Mouse (Mus musculus) midbrain, embryonic 16.5 days (tissue): ENCODE data around the gene Smoc1. TPM values are rescaled to one million over a fixed set of nuclear protein-coding genes. Genes with fewer than 3 reads are reported as not detected.
A peak's percentile ranks its signal among the peaks of the same experiment; 100 is the strongest.

Experiments
- ATAC-seq: fragments of 200-750 bp; cut with Nextera tagmentation; 2 replicates; pipeline ENCODE4 v1.8.0; 2017; ENCODE audit warnings: moderate TSS enrichment
- H3K27ac ChIP-seq: fragments of 300-500 bp; sonication (generic); 2 replicates; pipeline ENCODE4 v1.5.1; 2014; ENCODE audit warnings: mild to moderate bottlenecking, low read length, mixed read lengths
- H3K27me3 ChIP-seq: fragments of 300-500 bp; sonication (generic); 2 replicates; pipeline ENCODE4 v1.6.1; 2014; ENCODE audit warnings: low read depth, low read length, mixed read lengths; ENCODE audit not compliant: control insufficient read depth, insufficient read depth
- H3K36me3 ChIP-seq: fragments of 300-500 bp; sonication (generic); 2 replicates; pipeline ENCODE4 v1.6.1; 2014; ENCODE audit warnings: mild to moderate bottlenecking, low read length, moderate library complexity, mixed read lengths; ENCODE audit not compliant: control insufficient read depth, insufficient read depth
- H3K4me1 ChIP-seq: fragments of 300-500 bp; sonication (generic); 2 replicates; pipeline ENCODE4 v1.6.1; 2014; ENCODE audit warnings: mild to moderate bottlenecking, low read length, mixed read lengths; ENCODE audit not compliant: control insufficient read depth, insufficient read depth
- H3K4me2 ChIP-seq: fragments of 300-500 bp; sonication (generic); 2 replicates; pipeline ENCODE4 v1.6.1; 2014; ENCODE audit warnings: mild to moderate bottlenecking, low read length, mixed read lengths
- H3K4me3 ChIP-seq: fragments of 300-500 bp; sonication (generic); 2 replicates; pipeline ENCODE4 v1.5.1; 2014; ENCODE audit warnings: low read depth, mild to moderate bottlenecking, low read length, moderate library complexity, mixed read lengths
- H3K9ac ChIP-seq: fragments of 300-500 bp; sonication (generic); 2 replicates; pipeline ENCODE4 v1.6.1; 2014; ENCODE audit warnings: low read depth, low read length, mixed read lengths
- H3K9me3 ChIP-seq: fragments of 300-500 bp; sonication (generic); replicated peaks from 2 replicates; pipeline ENCODE4 v1.6.1; 2014; ENCODE audit warnings: mild to moderate bottlenecking, low read length, mixed read lengths; ENCODE audit not compliant: control insufficient read depth, poor library complexity, severe bottlenecking
- WGBS: fragments of 180-500 bp; shearing (Covaris S2); extraction: QIAGEN DNeasy Blood & Tissue Kit; methylation state at CpG from one replicate; pipeline ENCODE4 v1.1.7; 2014; 5-methylcytosine and 5-hydroxymethylcytosine counted together
- polyA plus RNA-seq: library from polyadenylated mRNA; unstranded; fragments of >200 nt; fragmentation: Nextera tagmentation; extraction: Ambion mirVana; gene quantifications from 2 replicates; pipeline ENCODE4 v1.2.1, GENCODE M21; 2015

Smoc1 gene
- polyA plus RNA-seq, 1 experiment from 2014 or later: 29.0 TPM

DNA sequence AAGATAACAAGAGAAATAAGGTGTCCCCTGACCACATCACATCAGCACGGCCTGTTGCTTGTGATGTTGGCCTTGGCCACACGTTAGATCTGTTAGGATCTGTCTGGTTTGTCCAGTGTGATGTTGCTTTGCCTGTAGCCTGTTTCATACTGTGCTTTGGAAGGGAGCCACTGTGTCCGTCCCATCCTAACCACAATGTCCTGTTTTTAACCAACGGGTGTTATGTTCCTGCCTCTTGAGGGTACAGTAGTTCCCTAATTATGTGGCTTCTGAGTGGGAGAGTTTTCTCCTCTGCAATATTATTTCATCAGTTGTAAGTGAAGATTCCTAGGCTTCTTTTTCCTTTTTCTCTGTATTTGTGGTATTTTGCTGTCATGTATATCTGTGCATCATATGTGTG, 31.3 kb upstream of the Smoc1 start:
- H3K4me2 ChIP-seq: no peak overlapping the region
- no peak overlapping the region for H3K27ac ChIP-seq
- no peak for ATAC-seq
- no peak overlapping the region for H3K4me3 ChIP-seq
- no peaks in the 10 kb centered on the region for H3K9me3 ChIP-seq
- no peaks in the 10 kb centered on the region for H3K36me3 ChIP-seq
- no peaks in the 10 kb centered on the region; the same call in 1 of the 2 replicates for H3K27me3 ChIP-seq
- 91% methylated on average over 4 of the region's 4 CpGs for WGBS
- no peak overlapping the region for H3K9ac ChIP-seq
- 0 out of 2 replicates have a peak, but pooled peaks cover 2% of the 10 kb centered on the region for H3K4me1 ChIP-seq

DNA sequence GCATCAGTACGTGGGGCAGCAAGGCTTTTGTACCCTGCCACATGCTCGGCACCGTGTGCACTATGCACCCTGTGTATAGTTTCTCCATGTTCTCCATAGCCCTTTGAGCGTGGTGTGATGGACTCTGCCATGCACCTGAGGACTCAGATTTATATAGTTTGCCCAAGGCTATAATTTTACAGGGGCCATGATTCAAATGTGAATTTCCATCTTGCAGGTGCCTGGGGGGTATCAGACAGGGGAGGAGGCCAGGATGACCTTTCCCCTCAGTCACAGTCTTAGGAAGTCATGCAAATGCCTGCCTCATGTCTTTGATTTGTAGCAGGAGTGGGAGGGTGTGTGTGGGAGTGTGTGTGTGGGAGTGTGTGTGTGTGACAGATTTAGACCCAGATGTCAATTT, 29.0 kb upstream of the Smoc1 start:
- 68% methylated on average over 4 of the region's 4 CpGs for WGBS
- Histone ChIP-seq H3K9ac (no peak overlapping the region), H3K4me3 (no peak overlapping the region), H3K27ac (no peak overlapping the region), H3K9me3 (no peaks in the 10 kb centered on the region), H3K36me3 (no peaks in the 10 kb centered on the region), H3K4me1 (0 out of 2 replicates have a peak, but pooled peaks cover 2% of the 10 kb centered on the region), H3K4me2 (no peak overlapping the region), H3K27me3 (no peaks in the 10 kb centered on the region; the same call in 1 of the 2 replicates)
- ATAC-seq: no peak

DNA sequence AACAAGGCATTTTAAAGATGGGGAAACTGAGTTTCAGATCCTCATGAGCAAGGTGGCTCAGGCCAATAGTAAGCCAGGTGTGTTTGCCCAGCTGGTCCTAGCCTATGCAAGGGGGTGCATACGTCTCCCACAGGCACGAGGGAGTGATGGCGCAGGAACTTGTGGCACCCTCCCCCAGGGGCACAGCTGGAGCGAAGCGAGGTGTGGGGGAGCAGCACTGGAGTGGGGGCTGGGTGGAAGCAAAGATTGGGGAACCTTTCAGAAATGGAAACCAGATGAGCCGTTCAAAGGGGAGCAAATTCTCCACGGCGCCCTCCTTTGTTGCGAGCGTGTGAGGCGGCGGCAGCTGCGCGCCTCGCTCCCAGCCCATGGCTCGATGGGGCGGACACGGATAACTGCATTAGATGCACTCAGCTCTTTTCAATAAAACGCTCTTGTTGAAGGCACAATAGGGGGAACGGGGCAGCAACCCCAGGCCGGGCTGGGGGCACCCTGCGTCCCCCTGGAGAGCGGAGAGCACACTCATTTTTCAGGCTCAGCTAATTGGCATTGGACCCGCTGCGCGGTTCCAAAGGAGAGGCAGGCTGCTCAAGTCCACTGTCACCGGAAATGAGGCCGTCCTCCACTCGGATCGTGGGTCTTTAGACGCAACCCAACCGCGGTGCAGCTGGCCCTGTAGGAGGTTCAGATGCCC, 27.9 kb upstream of the Smoc1 start:
- no peaks in the 10 kb centered on the region for H3K36me3 ChIP-seq
- no peak overlapping the region for H3K27ac ChIP-seq
- WGBS: under 1% methylated on average over 33 of the region's 33 CpGs
- peak overlapping the region; percentile 49 for H3K4me2 ChIP-seq
- H3K4me3 ChIP-seq: peak overlapping the region; percentile 12
- H3K9ac ChIP-seq: peak overlapping the region; percentile 1; the same call in 1 of the 2 replicates
- no peaks in the 10 kb centered on the region for H3K9me3 ChIP-seq
- no peaks in the 10 kb centered on the region; the same call in 1 of the 2 replicates for H3K27me3 ChIP-seq
- 0 out of 2 replicates have a peak, but pooled peaks cover 2% of the 10 kb centered on the region for H3K4me1 ChIP-seq
- 0 out of 2 replicates have a peak, but pooled peaks have one; percentile 39 for ATAC-seq

DNA sequence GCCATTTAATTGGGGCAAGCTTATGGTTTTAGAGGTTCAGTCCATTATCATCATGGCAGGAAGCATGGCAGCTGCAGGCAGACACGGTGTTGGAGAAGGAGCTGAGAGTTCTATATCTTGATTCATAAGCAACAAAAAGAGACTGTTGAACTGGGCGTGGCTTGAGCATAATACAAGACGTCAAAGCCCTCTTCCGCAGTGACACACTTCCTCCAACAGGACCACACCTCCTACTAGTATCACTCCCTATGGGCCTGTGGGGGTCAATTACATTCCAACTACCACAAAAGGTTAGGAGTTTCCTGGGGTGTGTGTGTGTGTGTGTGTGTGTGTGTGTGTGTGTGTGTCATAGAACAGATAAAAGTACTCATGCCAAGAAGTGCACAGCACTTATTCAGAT, 25.7 kb upstream of the Smoc1 start:
- whole genome bisulfite sequencing: 79% methylated on average over 4 of the region's 4 CpGs
- Histone ChIP-seq H3K4me1 (0 out of 2 replicates have a peak, but pooled peaks cover 2% of the 10 kb centered on the region), H3K9me3 (no peaks in the 10 kb centered on the region), H3K27ac (no peak overlapping the region), H3K4me3 (no peak overlapping the region), H3K9ac (no peak overlapping the region), H3K4me2 (no peak overlapping the region), H3K27me3 (no peaks in the 10 kb centered on the region; the same call in 1 of the 2 replicates), H3K36me3 (no peaks in the 10 kb centered on the region)
- no peak for ATAC-seq

DNA sequence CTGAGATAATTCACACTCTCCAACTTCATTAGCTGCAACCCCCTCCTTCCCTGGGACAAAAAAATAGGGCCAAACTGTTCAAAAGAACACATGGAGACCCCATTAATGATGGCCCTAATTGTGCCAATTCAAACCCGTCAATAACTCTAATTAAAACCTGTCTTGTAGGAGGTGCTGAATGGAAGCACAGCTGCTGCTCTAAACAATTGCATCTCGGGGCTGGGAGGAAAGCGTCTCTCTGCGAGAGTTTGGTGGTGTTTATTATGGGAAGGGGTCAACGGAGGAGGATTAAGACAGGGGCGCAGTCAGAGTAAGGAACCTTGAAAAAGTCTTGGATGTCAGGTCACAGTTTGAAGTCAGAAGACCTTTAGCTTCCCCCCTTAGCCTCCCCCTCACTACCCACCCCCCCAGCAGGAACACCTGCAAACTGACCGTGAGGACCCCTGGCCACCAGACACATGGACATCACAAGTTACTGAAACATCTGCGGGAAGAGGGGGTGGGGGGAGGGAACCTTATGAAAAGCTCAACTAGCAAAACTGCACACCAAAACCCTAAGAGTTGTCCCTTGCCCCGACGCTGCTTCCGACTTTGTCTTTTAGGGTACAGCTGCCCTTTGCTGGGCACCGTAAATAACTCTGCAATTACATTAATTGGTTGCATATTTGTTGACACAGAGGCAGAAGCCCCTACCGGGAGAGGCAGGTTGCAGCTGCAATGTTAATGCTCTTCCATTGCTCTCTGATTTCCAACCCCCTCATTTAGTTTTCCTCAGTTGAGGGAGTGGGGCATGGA, 23.6 kb upstream of the Smoc1 start:
- Histone ChIP-seq H3K36me3 (no peaks in the 10 kb centered on the region), H3K27me3 (no peaks in the 10 kb centered on the region; the same call in 1 of the 2 replicates), H3K27ac (no peak overlapping the region), H3K4me3 (no peak overlapping the region), H3K4me1 (0 out of 2 replicates have a peak, but pooled peaks cover 2% of the 10 kb centered on the region), H3K4me2 (no peak overlapping the region), H3K9me3 (no peaks in the 10 kb centered on the region), H3K9ac (no peak overlapping the region)
- 24% methylated on average over 13 of the region's 13 CpGs for WGBS
- no peak for ATAC-seq

DNA sequence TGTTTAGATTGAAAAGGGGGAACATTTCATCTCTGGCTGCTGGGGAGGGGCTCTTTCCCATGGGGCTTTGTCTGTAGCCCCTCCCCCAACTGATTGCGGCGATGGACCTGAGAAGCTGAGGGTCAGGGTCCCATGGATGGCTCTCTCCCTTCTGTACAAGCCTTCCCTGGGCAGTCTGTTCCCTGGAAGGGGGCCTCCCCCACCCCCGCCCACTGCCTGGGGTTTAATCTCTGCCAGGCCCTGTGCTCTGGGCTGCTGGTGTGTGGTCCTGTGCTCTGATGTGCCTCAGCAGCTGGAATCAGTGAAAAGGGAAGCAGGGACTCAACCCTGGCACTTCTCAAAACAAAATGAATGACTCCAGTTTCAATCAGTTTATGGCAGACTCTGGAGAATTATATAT, 16.8 kb upstream of the Smoc1 start:
- Histone ChIP-seq H3K4me2 (no peak overlapping the region), H3K36me3 (no peaks in the 10 kb centered on the region), H3K4me1 (no peaks in the 10 kb centered on the region), H3K27me3 (no peaks in the 10 kb centered on the region), H3K9me3 (no peaks in the 10 kb centered on the region), H3K27ac (no peak overlapping the region), H3K4me3 (no peak overlapping the region), H3K9ac (no peak overlapping the region)
- WGBS: 12% methylated on average over 3 of the region's 3 CpGs
- no peak for ATAC-seq

DNA sequence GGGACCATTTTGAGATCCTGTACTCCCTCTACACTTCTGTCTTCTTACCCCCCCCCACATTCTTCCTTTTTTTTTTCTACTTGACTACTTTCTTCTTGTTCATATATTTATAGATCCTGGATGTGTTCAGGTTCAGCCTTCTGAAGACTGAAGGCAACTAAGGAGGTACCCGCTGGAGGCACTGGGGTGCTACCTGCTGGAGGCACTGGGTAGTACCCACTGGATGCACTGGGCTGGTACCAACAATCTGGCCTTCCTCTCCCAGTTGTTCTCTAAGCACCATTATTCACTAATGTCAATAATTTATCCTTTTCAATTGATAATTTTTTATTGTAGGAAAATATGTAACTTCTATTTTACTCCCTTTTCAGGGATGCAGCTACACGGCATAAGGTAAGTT, 14.6 kb upstream of the Smoc1 start:
- Histone ChIP-seq H3K4me3 (no peak overlapping the region), H3K36me3 (no peaks in the 10 kb centered on the region), H3K9me3 (no peaks in the 10 kb centered on the region), H3K27ac (no peak overlapping the region), H3K4me1 (no peaks in the 10 kb centered on the region), H3K27me3 (no peaks in the 10 kb centered on the region), H3K9ac (no peak overlapping the region), H3K4me2 (no peak overlapping the region)
- no peak for ATAC-seq
- WGBS: 87% methylated on average over 2 of the region's 2 CpGs

DNA sequence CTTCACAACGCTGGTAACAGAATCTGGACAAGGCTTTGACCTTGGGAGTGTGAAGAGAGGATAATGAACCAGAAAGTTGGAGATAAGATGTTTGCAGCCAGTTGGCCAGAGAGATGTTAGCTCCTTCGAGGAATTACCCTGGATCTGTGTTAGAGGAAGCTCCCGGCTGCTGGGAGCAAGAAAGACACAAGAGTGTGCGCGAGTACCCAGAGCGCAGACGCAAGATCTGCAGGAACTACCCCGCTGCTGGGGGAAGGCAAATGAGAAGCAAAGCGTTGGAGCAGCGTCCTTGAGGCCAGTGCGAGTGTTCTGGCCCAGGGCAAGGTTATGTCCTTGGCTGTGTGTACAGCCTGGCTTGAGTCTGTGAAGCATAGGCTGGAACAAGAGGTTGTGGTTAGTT, 13.1 kb upstream of the Smoc1 start:
- Histone ChIP-seq H3K27ac (no peak overlapping the region), H3K36me3 (no peaks in the 10 kb centered on the region), H3K4me2 (no peak overlapping the region), H3K9me3 (no peaks in the 10 kb centered on the region), H3K27me3 (no peaks in the 10 kb centered on the region), H3K9ac (no peak overlapping the region), H3K4me3 (no peak overlapping the region), H3K4me1 (no peaks in the 10 kb centered on the region)
- WGBS: 85% methylated on average over 11 of the region's 11 CpGs
- ATAC-seq: no peak

DNA sequence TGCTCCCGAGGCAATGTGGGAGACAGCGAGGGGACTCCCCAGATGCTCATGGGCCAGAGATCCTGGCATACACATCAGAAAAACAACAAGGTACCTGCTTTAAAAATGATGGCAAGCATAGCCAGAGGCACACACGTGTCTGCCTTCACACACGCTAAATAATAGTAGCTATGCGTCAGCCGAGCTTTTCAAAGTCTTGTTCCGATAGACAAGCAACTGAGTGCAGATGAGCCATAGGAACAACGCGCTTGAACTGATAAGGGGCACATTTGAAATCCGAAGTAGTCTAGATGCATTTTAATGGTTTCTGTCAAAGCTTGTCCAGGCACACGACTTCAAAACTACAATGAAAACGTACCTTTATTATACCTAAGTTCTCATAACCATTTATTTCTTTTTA, 9.0 kb upstream of the Smoc1 start:
- no peaks in the 10 kb centered on the region for H3K9me3 ChIP-seq
- no peak overlapping the region for H3K27ac ChIP-seq
- H3K27me3 ChIP-seq: no peaks in the 10 kb centered on the region
- no peaks in the 10 kb centered on the region for H3K36me3 ChIP-seq
- no peak overlapping the region for H3K4me3 ChIP-seq
- H3K4me1 ChIP-seq: no peaks in the 10 kb centered on the region
- WGBS: 89% methylated on average over 12 of the region's 12 CpGs
- no peak overlapping the region for H3K4me2 ChIP-seq
- H3K9ac ChIP-seq: no peak overlapping the region
- no peak for ATAC-seq
